In the genomic region with DNA sequence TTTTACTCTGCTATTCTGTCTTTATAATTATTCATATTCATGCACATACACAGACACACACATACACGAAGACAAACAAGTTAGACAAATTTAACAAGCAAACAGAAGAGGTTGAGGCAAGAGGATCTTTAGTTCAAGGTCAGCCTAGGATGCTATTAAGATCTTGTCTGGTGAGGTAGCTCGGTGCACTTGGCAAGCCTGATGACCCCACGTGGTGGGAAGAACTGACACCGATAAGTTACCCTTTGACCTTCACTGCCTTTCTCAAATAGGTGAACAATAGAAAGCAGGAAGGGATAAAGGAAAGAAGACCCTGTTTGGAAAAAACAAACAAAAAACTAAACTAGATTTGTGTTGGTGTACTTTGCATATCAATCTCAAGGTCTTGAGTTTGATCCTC, we compare ENCODE assay signal across 26 mouse cellular contexts. TPM values are rescaled to one million over a fixed set of nuclear protein-coding genes. Genes with fewer than 3 reads are reported as not detected.
DNase-seq lines count a peak whose midpoint lies in the region; ATAC-seq and TF ChIP-seq lines count a peak whose summit lies in the region.
"Had no signal": no experiment of that assay in that cellular context is flagged by ENCODE, and none has a peak within 500 bp of the region (broad histone marks: within the 10 kb centered on the region; RNA-seq: fewer than 3 reads in every experiment).

No protein-coding gene starts in this region.

- intact Hi-C loops in gastrocnemius, adult 2 months (cut with DNase I) = loop anchor here (5.0 kb wide), 1 partner anchor 35 kb away; no protein-coding TSS in a partner anchor
- intact Hi-C loops in gastrocnemius, postnatal 36 days (cut with DNase I) = no loop called here

- no peaks in the 10 kb centered on the region for H3K27me3 ChIP-seq in kidney, embryonic 15.5 days
- no peaks in the 10 kb centered on the region for H3K27me3 ChIP-seq in liver, adult 2 months (ENCODE audit: control insufficient read depth, insufficient read depth, low read length)
- H3K27me3 ChIP-seq in stomach, embryonic 16.5 days (ENCODE audit: control insufficient read depth, insufficient read depth, low read length) = no peaks in the 10 kb centered on the region
- no peaks in the 10 kb centered on the region for H3K27me3 ChIP-seq in heart, embryonic 10.5 days (ENCODE audit: insufficient read depth, poor library complexity, severe bottlenecking)
- H3K27me3 ChIP-seq: embryonic facial prominence, embryonic 13.5 days; hindbrain, embryonic 15.5 days; limb, embryonic 13.5 days; midbrain, embryonic 12.5 days; neural tube, embryonic 13.5 days had no signal

- no peaks in the 10 kb centered on the region for H3K36me3 ChIP-seq in kidney, embryonic 15.5 days
- H3K36me3 ChIP-seq in liver, adult 2 months (ENCODE audit: control insufficient read depth, insufficient read depth, low read length) = no peaks in the 10 kb centered on the region
- H3K36me3 ChIP-seq in stomach, embryonic 16.5 days (ENCODE audit: control insufficient read depth, insufficient read depth, low read length) = no peaks in the 10 kb centered on the region
- no peaks in the 10 kb centered on the region for H3K36me3 ChIP-seq in heart, embryonic 10.5 days
- H3K36me3 ChIP-seq: embryonic facial prominence, embryonic 13.5 days; hindbrain, embryonic 15.5 days; limb, embryonic 13.5 days; midbrain, embryonic 12.5 days; neural tube, embryonic 13.5 days had no signal

- TF ChIP-seq CTCF in gastrocnemius, adult 2 months (IDR thresholded peaks at IDR 0.05) = no peak
- no peak for TF ChIP-seq CTCF in liver, adult 2 months (IDR thresholded peaks at IDR 0.05; ENCODE audit: low read depth, low read length)

- no peak overlapping the region for H3K9ac ChIP-seq in kidney, embryonic 15.5 days
- H3K9ac ChIP-seq in liver, adult 2 months (ENCODE audit: low read depth, low read length) = no peak overlapping the region
- no peak overlapping the region for H3K9ac ChIP-seq in stomach, embryonic 16.5 days (ENCODE audit: low read length)
- H3K9ac ChIP-seq: embryonic facial prominence, embryonic 13.5 days; hindbrain, embryonic 15.5 days; limb, embryonic 13.5 days; liver, embryonic 14.5 days; midbrain, embryonic 12.5 days; neural tube, embryonic 13.5 days had no signal

- H3K9me3 ChIP-seq in kidney, embryonic 15.5 days (replicated peaks) = no peaks in the 10 kb centered on the region
- H3K9me3 ChIP-seq in stomach, embryonic 16.5 days (replicated peaks; ENCODE audit: control insufficient read depth, low read length) = no peaks in the 10 kb centered on the region
- H3K9me3 ChIP-seq in heart, embryonic 10.5 days = no peaks in the 10 kb centered on the region
- H3K9me3 ChIP-seq: embryonic facial prominence, embryonic 13.5 days; hindbrain, embryonic 15.5 days; limb, embryonic 13.5 days; midbrain, embryonic 12.5 days; neural tube, embryonic 13.5 days had no signal

- peaks cover 57% of the 10 kb centered on the region for H3K4me1 ChIP-seq in kidney, embryonic 15.5 days
- H3K4me1 ChIP-seq in liver, adult 2 months (ENCODE audit: control insufficient read depth, insufficient read depth, low read length) = peaks cover 36% of the 10 kb centered on the region
- H3K4me1 ChIP-seq in stomach, embryonic 16.5 days (ENCODE audit: control insufficient read depth, insufficient read depth, low read length) = peaks cover 32% of the 10 kb centered on the region
- peaks cover 40% of the 10 kb centered on the region for H3K4me1 ChIP-seq in heart, embryonic 10.5 days

- ATAC-seq in kidney, embryonic 15.5 days (replicated peaks; ENCODE audit: low FRiP score) = no peak
- ATAC-seq in stomach, embryonic 16.5 days (ENCODE audit: insufficient read depth, low FRiP score) = no peak
- ATAC-seq: forebrain, embryonic 16.5 days; inflammation-experienced regulatory T-cells, adult 6 months had no signal

- H3K79me2 ChIP-seq in liver, adult 2 months (ENCODE audit: control insufficient read depth, insufficient read depth, low read length) = peaks cover 26% of the 10 kb centered on the region

- WGBS in kidney, embryonic 15.5 days = 59% methylated on average over 4 of the region's 4 CpGs
- WGBS in liver, adult 2 months = 11% methylated on average over 4 of the region's 4 CpGs
- WGBS in stomach, embryonic 16.5 days = 61% methylated on average over 4 of the region's 4 CpGs
- WGBS in heart, embryonic 10.5 days = 68% methylated on average over 4 of the region's 4 CpGs

- H3K27ac ChIP-seq in gastrocnemius, adult 2 months = peak overlapping the region; percentile 20
- H3K27ac ChIP-seq in kidney, embryonic 15.5 days = no peak overlapping the region
- H3K27ac ChIP-seq in liver, adult 2 months (replicated peaks; ENCODE audit: insufficient read depth, low read depth, low read length) = peak overlapping the region; percentile 84
- 0 out of 2 replicates have a peak overlapping the region, but pooled peaks have one; percentile 76 for H3K27ac ChIP-seq in stomach, embryonic 16.5 days (ENCODE audit: low read length)
- H3K27ac ChIP-seq in heart, embryonic 10.5 days = no peak overlapping the region
- H3K27ac ChIP-seq: embryonic facial prominence, embryonic 13.5 days; hindbrain, embryonic 15.5 days; left cerebral cortex, adult 2 months; limb, embryonic 13.5 days; liver, embryonic 14.5 days; neural tube, embryonic 13.5 days had no signal

- no peak overlapping the region for H3K4me3 ChIP-seq in gastrocnemius, adult 2 months
- H3K4me3 ChIP-seq in kidney, embryonic 15.5 days (replicated peaks) = no peak overlapping the region
- no peak overlapping the region for H3K4me3 ChIP-seq in liver, adult 2 months (ENCODE audit: insufficient read depth, low read depth, low read length)
- H3K4me3 ChIP-seq in stomach, embryonic 16.5 days (replicated peaks; ENCODE audit: low read length) = no peak overlapping the region
- no peak overlapping the region for H3K4me3 ChIP-seq in heart, embryonic 10.5 days
- H3K4me3 ChIP-seq: embryonic facial prominence, embryonic 13.5 days; erythroblast, embryonic 14.5 days; hindbrain, embryonic 15.5 days; left cerebral cortex, adult 2 months; limb, embryonic 13.5 days; midbrain, embryonic 12.5 days; neural tube, embryonic 13.5 days had no signal

- H3K4me2 ChIP-seq in kidney, embryonic 15.5 days = no peak overlapping the region
- no peak overlapping the region for H3K4me2 ChIP-seq in stomach, embryonic 16.5 days (ENCODE audit: low read depth, low read length)
- H3K4me2 ChIP-seq: embryonic facial prominence, embryonic 13.5 days; heart, embryonic 11.5 days; hindbrain, embryonic 15.5 days; limb, embryonic 13.5 days; midbrain, embryonic 12.5 days; neural tube, embryonic 13.5 days had no signal

- no peak for TF ChIP-seq POLR2A in liver, adult 2 months (IDR thresholded peaks at IDR 0.05; ENCODE audit: extremely low read depth, insufficient read depth, low read length)

- DNase-seq in gastrocnemius, adult 2 months = no peak
- DNase-seq in gastrocnemius, postnatal 36 days = no peak
- DNase-seq in kidney, adult 9 months = peak; percentile 85
- DNase-seq in liver, adult 2 months (ENCODE audit: extremely low read depth, low read depth, low spot score) = peak; percentile 93
- no peak for DNase-seq in liver
- no peak for DNase-seq in heart, embryonic 10.5 days (ENCODE audit: low spot score)
- DNase-seq: adrenal gland, postnatal 25 days; cerebellum, adult 11-12 months; cerebellum, adult 9-11 months; embryo, embryonic 11 days; heart, postnatal 4 days; kidney, adult 18-20 months; lung, adult 2 months had no signal

RNA-seq across cellular contexts. Expression of gene Ncoa3, which starts 10.0 kb away (rescaled TPM):
- 10 to 100 TPM; 21.0 to 24.8 TPM for total RNA-seq in gastrocnemius, adult 2 months (2021)
- 10 to 100 TPM; 13.5 to 13.9 TPM for total RNA-seq in gastrocnemius, postnatal 36 days (2021)
- 17.4 and 19.2 TPM in 2 replicates for polyA plus RNA-seq in kidney, embryonic 15.5 days (2015; fragmentation: Nextera tagmentation; extraction: Ambion mirVana)
- total RNA-seq in liver, adult 2 months (2014; rRNA removed) = 11.5 and 14.8 TPM in 2 replicates
- 8.2 and 13.6 TPM in 2 replicates for polyA plus RNA-seq in liver, adult 2 months (2012; rRNA removed)
- polyA plus RNA-seq in stomach, embryonic 16.5 days (2015; fragmentation: Nextera tagmentation; extraction: Ambion mirVana) = 15.7 and 15.9 TPM in 2 replicates
- polyA plus RNA-seq in heart, embryonic 10.5 days (2016; fragmentation: Nextera tagmentation; extraction: Ambion mirVana) = 14.8 and 15.8 TPM in 2 replicates

Comparison
In these comparisons a context has a peak if more than half of its experiments do, and no peak if none do; other contexts are left out.
1. DNase-seq: peak in kidney, adult 9 months (single experiment) and liver, adult 2 months (single experiment); none in gastrocnemius, adult 2 months (single experiment), gastrocnemius, postnatal 36 days (0 of 2), liver (single experiment) and heart, embryonic 10.5 days (single experiment).
2. H3K27ac ChIP-seq: peak in gastrocnemius, adult 2 months (single experiment), liver, adult 2 months (single experiment) and stomach, embryonic 16.5 days (single experiment); none in kidney, embryonic 15.5 days (single experiment) and heart, embryonic 10.5 days (single experiment).